Mouse (Mus musculus) liver, postnatal 0 days (tissue): Measurements from ENCODE around the gene Capn7. TPM values are rescaled to one million over a fixed set of nuclear protein-coding genes. Genes with fewer than 3 reads are reported as not detected.

Experiments used
- ATAC-seq: fragments of 200-750 bp; cut with Nextera tagmentation; 2 replicates; pipeline ENCODE4 v1.8.0; 2017; ENCODE audit warnings: mild to moderate bottlenecking, moderate library complexity
- DNase-seq: peaks from one replicate; pipeline ENCODE4 v3.0.0-alpha.2; 2016
- H3K27ac ChIP-seq: fragments of 300-500 bp; sonication (generic); 2 replicates; pipeline ENCODE4 v1.5.1; 2014; ENCODE audit warnings: antibody characterized with exemption, moderate library complexity, mild to moderate bottlenecking, low read depth
- H3K27me3 ChIP-seq: fragments of 300-500 bp; sonication (generic); 2 replicates; pipeline ENCODE4 v1.6.1; 2014; ENCODE audit warnings: low read length, control low read depth, mixed read lengths; ENCODE audit not compliant: insufficient read depth
- H3K36me3 ChIP-seq: fragments of 300-500 bp; sonication (generic); replicated peaks from 2 replicates; pipeline ENCODE4 v1.6.1; 2014; ENCODE audit warnings: mild to moderate bottlenecking, control low read depth, low read length, moderate library complexity, mixed read lengths; ENCODE audit not compliant: insufficient read depth
- H3K4me1 ChIP-seq: fragments of 300-500 bp; sonication (generic); 2 replicates; pipeline ENCODE4 v1.6.1; 2014; ENCODE audit warnings: antibody characterized with exemption, mild to moderate bottlenecking, control low read depth; ENCODE audit not compliant: insufficient read depth
- H3K4me2 ChIP-seq: fragments of 300-500 bp; sonication (generic); 2 replicates; pipeline ENCODE4 v1.6.1; 2014; ENCODE audit warnings: low read depth, mild to moderate bottlenecking, low read length, moderate library complexity, mixed read lengths
- H3K4me3 ChIP-seq: fragments of 300-500 bp; sonication (generic); 2 replicates; pipeline ENCODE4 v1.5.1; 2014; ENCODE audit warnings: low read depth, low read length
- H3K9ac ChIP-seq: fragments of 300-500 bp; sonication (generic); replicated peaks from 2 replicates; pipeline ENCODE4 v1.6.1; 2014; ENCODE audit warnings: mild to moderate bottlenecking, moderate library complexity
- H3K9me3 ChIP-seq: fragments of 300-500 bp; sonication (generic); 2 replicates; pipeline ENCODE4 v1.6.1; 2016; ENCODE audit warnings: mild to moderate bottlenecking, control low read depth, low read length, mixed read lengths
- CTCF ChIP-seq: sonication (generic); IDR thresholded peaks from 2 replicates; pipeline ENCODE4 v1.5.1; 2016; ENCODE audit warnings: antibody characterized with exemption, low read depth
- EP300 ChIP-seq: IDR thresholded peaks from 2 replicates; pipeline ENCODE4 v1.6.1; 2016; ENCODE audit warnings: antibody characterized with exemption, low read depth, mild to moderate bottlenecking
- WGBS: fragments of 180-500 bp; shearing (Covaris S2); extraction: QIAGEN DNeasy Blood & Tissue Kit; methylation state at CpG from one replicate; pipeline ENCODE4 v1.1.7; 2014; ENCODE audit not compliant: insufficient replicate concordance; 5-methylcytosine and 5-hydroxymethylcytosine counted together
- polyA plus RNA-seq: library from polyadenylated mRNA; unstranded; fragments of >200 nt; fragmentation: Nextera tagmentation; extraction: Ambion mirVana; gene quantifications from 2 replicates; pipeline ENCODE4 v1.2.1, GENCODE M21; 2015

Capn7 gene
- polyA plus RNA-seq, 1 experiment from 2014 or later = 12.4 TPM

- Histone ChIP-seq H3K27me3 (no peaks in the 10 kb centered on the region), H3K4me1 (peaks cover 97% of the 10 kb centered on the region), H3K27ac (peak overlapping the region; percentile 84), H3K9me3 (no peaks in the 10 kb centered on the region), H3K4me3 (no peak overlapping the region), H3K4me2 (0 out of 2 replicates have a peak overlapping the region, but pooled peaks have one; percentile 30), H3K36me3 (peaks cover 17% of the 10 kb centered on the region), H3K9ac (no peak overlapping the region)
- WGBS = 61% methylated on average over 10 of the region's 10 CpGs
- ATAC-seq (no peak), DNase-seq (no peak)
- TF ChIP-seq EP300 (no peak), CTCF (no peak)
These were observed 76.2 kb downstream of the Capn7 start for GRCm38 (mm10) chr14:31412651-31413056.

- Histone ChIP-seq H3K4me2 (peak overlapping the region; percentile 40), H3K4me3 (no peak overlapping the region), H3K9ac (no peak overlapping the region), H3K27ac (peak overlapping the region; percentile 84), H3K9me3 (no peaks in the 10 kb centered on the region), H3K4me1 (peaks cover 95% of the 10 kb centered on the region), H3K36me3 (peaks cover 17% of the 10 kb centered on the region), H3K27me3 (no peaks in the 10 kb centered on the region)
- 51% methylated on average over 6 of the region's 6 CpGs for WGBS
- TF ChIP-seq CTCF (no peak), EP300 (no peak)
- DNase-seq = no peak
- ATAC-seq = peak; percentile 25; the same call in 1 of the 2 replicates
These were observed 77.1 kb downstream of the Capn7 start for GRCm38 (mm10) chr14:31413475-31414086.

- no peak overlapping the region for H3K4me3 ChIP-seq
- DNase-seq (no peak), ATAC-seq (no peak)
- H3K4me1 ChIP-seq = peaks cover 95% of the 10 kb centered on the region
- H3K9ac ChIP-seq = no peak overlapping the region
- peak overlapping the region; percentile 40 for H3K4me2 ChIP-seq
- no peaks in the 10 kb centered on the region for H3K27me3 ChIP-seq
- peak overlapping the region; percentile 77 for H3K27ac ChIP-seq
- no peaks in the 10 kb centered on the region for H3K9me3 ChIP-seq
- no peak for TF ChIP-seq CTCF
- TF ChIP-seq EP300 = no peak
- 57% methylated on average over 10 of the region's 10 CpGs for WGBS
- H3K36me3 ChIP-seq = peaks cover 17% of the 10 kb centered on the region
These were observed 78.0 kb downstream of the Capn7 start for GRCm38 (mm10) chr14:31414235-31414966.

- no peak for ATAC-seq
- Histone ChIP-seq H3K27ac (peak overlapping the region; percentile 77), H3K9me3 (no peaks in the 10 kb centered on the region), H3K4me3 (no peak overlapping the region), H3K9ac (no peak overlapping the region), H3K4me1 (peaks cover 93% of the 10 kb centered on the region), H3K4me2 (no peak overlapping the region), H3K36me3 (peaks cover 17% of the 10 kb centered on the region), H3K27me3 (no peaks in the 10 kb centered on the region)
- DNase-seq = no peak
- 61% methylated on average over 7 of the region's 7 CpGs for WGBS
- TF ChIP-seq EP300 (no peak), CTCF (no peak)
These were observed 78.5 kb downstream of the Capn7 start for GRCm38 (mm10) chr14:31414967-31415376.

- peaks cover 8% of the 10 kb centered on the region for H3K36me3 ChIP-seq
- H3K4me3 ChIP-seq = no peak overlapping the region
- H3K4me2 ChIP-seq = no peak overlapping the region
- no peaks in the 10 kb centered on the region for H3K9me3 ChIP-seq
- no peak overlapping the region for H3K9ac ChIP-seq
- DNase-seq (no peak), ATAC-seq (no peak)
- TF ChIP-seq EP300 (no peak), CTCF (no peak)
- peak overlapping the region; percentile 77 for H3K27ac ChIP-seq
- peaks cover 93% of the 10 kb centered on the region for H3K4me1 ChIP-seq
- WGBS = 62% methylated on average over 3 of the region's 3 CpGs
- H3K27me3 ChIP-seq = no peaks in the 10 kb centered on the region
These were observed 80.0 kb downstream of the Capn7 start for GRCm38 (mm10) chr14:31416411-31416810.

GRCm38 (mm10) chr14:31416835-31417549 lies 80.6 kb downstream of the Capn7 start:
- Histone ChIP-seq H3K9me3 (no peaks in the 10 kb centered on the region), H3K4me2 (no peak overlapping the region), H3K9ac (0 out of 2 replicates have a peak overlapping the region, but pooled peaks have one; percentile 21), H3K4me3 (no peak overlapping the region), H3K27me3 (no peaks in the 10 kb centered on the region), H3K36me3 (peaks cover 6% of the 10 kb centered on the region; the same call in 1 of the 2 replicates), H3K27ac (peak overlapping the region; percentile 77), H3K4me1 (peaks cover 94% of the 10 kb centered on the region)
- TF ChIP-seq EP300 (no peak), CTCF (no peak)
- ATAC-seq = no peak
- DNase-seq = no peak
- 68% methylated on average over 16 of the region's 16 CpGs for WGBS
